Mouse (Mus musculus) limb, embryonic 11.5 days (tissue): ENCODE data around the gene 4931429L15Rik. TPM values are rescaled to one million over a fixed set of nuclear protein-coding genes. Genes with fewer than 3 reads are reported as not detected.
A peak's percentile ranks its signal among the peaks of the same experiment; 100 is the strongest.

Source experiments
- ATAC-seq: fragments of 200-750 bp; cut with Nextera tagmentation; 2 replicates; pipeline ENCODE4 v1.8.0; 2017; ENCODE audit warnings: low read depth; ENCODE audit not compliant: insufficient number of reproducible peaks, low FRiP score, low TSS enrichment
- DNase-seq: peaks from one replicate; pipeline ENCODE4 v3.0.0-alpha.2; 2015; ENCODE audit warnings: low spot score
- H3K27ac ChIP-seq: fragments of 300-500 bp; sonication (generic); replicated peaks from 2 replicates; pipeline ENCODE4 v1.5.1; 2014; ENCODE audit warnings: low read depth, mild to moderate bottlenecking, low read length
- H3K27me3 ChIP-seq: fragments of 300-500 bp; sonication (generic); 2 replicates; pipeline ENCODE4 v1.6.1; 2014; ENCODE audit warnings: mild to moderate bottlenecking, low read length, mixed read lengths; ENCODE audit not compliant: control insufficient read depth, insufficient read depth
- H3K36me3 ChIP-seq: fragments of 300-500 bp; sonication (generic); 2 replicates; pipeline ENCODE4 v1.6.1; 2014; ENCODE audit warnings: mild to moderate bottlenecking, low read length, moderate library complexity, mixed read lengths; ENCODE audit not compliant: control insufficient read depth, insufficient read depth
- H3K4me1 ChIP-seq: fragments of 300-500 bp; sonication (generic); 2 replicates; pipeline ENCODE4 v1.6.1; 2014; ENCODE audit warnings: low read length, mixed read lengths; ENCODE audit not compliant: control insufficient read depth, insufficient read depth
- H3K4me2 ChIP-seq: fragments of 300-500 bp; sonication (generic); 2 replicates; pipeline ENCODE4 v1.6.1; 2014; ENCODE audit warnings: low read depth, mild to moderate bottlenecking, moderate library complexity; ENCODE audit not compliant: severe bottlenecking
- H3K4me3 ChIP-seq: fragments of 300-500 bp; sonication (generic); 2 replicates; pipeline ENCODE4 v1.5.1; 2014; ENCODE audit warnings: low read depth, low read length
- H3K9ac ChIP-seq: fragments of 300-500 bp; sonication (generic); 2 replicates; pipeline ENCODE4 v1.6.1; 2014; ENCODE audit warnings: mild to moderate bottlenecking, low read length
- H3K9me3 ChIP-seq: fragments of 300-500 bp; sonication (generic); 2 replicates; pipeline ENCODE4 v1.6.1; 2016; ENCODE audit warnings: low read length; ENCODE audit not compliant: control insufficient read depth
- WGBS: fragments of 180-500 bp; shearing (Covaris S2); extraction: QIAGEN DNeasy Blood & Tissue Kit; methylation state at CpG from one replicate; pipeline ENCODE4 v1.1.7; 2014; 5-methylcytosine and 5-hydroxymethylcytosine counted together
- polyA plus RNA-seq: library from polyadenylated mRNA; unstranded; fragments of >200 nt; fragmentation: Nextera tagmentation; extraction: Ambion mirVana; gene quantifications from 2 replicates; pipeline ENCODE4 v1.2.1, GENCODE M21; 2014

The 4931429L15Rik gene
- polyA plus RNA-seq, 1 experiment from 2014 or later, result 0.08 TPM

GRCm38 (mm10) chr9:46330586-46330895, 10.8 kb upstream of the 4931429L15Rik start:
- WGBS, result 44% methylated on average over 6 of the region's 6 CpGs
- H3K4me2 ChIP-seq, result no peak overlapping the region

DNA sequence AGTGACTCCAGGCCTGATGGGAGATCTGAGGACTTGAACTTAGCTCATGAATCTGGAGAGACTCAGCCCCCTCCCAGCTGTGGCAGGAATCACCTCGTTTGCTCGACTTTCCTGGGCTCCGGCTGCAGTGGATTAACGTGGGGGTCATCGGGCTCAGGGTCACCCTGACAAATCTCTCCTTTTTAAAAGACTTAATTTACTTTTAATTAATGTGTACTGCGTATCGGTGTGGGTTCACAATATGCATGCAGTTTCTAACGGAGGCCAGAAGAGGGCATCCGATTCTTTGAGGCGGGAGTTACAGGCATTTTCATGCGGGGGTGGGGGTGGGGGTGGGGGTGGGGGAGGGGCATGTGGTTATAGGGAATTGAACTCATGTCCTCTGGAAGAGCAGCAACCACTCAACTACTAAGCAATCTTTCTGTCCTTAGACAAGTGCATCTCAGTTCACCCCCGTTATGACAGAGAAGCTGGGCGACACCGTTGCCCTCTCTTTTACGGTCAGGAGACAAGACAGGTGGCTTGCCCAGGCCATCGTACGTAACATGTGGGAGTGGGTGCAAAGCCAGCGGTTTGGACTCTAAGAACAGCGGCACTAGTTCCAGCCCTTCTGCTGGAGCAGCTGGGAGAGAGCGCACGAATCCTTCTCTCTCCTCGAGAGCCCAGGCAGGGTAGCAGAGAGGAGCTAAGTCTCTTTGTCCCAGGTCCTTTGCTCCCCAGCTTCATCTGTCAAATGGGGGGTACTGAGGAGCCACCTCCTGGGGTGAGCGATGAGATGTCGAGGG, 10.2 kb upstream of the 4931429L15Rik start:
- H3K27me3 ChIP-seq, result 0 out of 2 replicates have a peak, but pooled peaks cover 2% of the 10 kb centered on the region
- H3K9me3 ChIP-seq, result no peaks in the 10 kb centered on the region
- no peak for ATAC-seq
- H3K27ac ChIP-seq, result no peak overlapping the region
- H3K9ac ChIP-seq, result no peak overlapping the region
- H3K36me3 ChIP-seq, result no peaks in the 10 kb centered on the region
- no peak for DNase-seq
- peaks cover 11% of the 10 kb centered on the region for H3K4me1 ChIP-seq
- 8% methylated on average over 24 of the region's 24 CpGs for WGBS
- peak overlapping the region; percentile 70; the same call in 1 of the 2 replicates for H3K4me2 ChIP-seq
- H3K4me3 ChIP-seq, result no peak overlapping the region

More at GRCm38 (mm10) chr9:46330586-46330895, 10.8 kb upstream of the 4931429L15Rik start:
- H3K9ac ChIP-seq, result no peak overlapping the region
- H3K9me3 ChIP-seq, result no peaks in the 10 kb centered on the region
- H3K36me3 ChIP-seq, result no peaks in the 10 kb centered on the region
- no peak for ATAC-seq
- DNase-seq, result no peak
- peaks cover 11% of the 10 kb centered on the region for H3K4me1 ChIP-seq
- H3K27me3 ChIP-seq, result 0 out of 2 replicates have a peak, but pooled peaks cover 2% of the 10 kb centered on the region
- H3K27ac ChIP-seq, result no peak overlapping the region
- no peak overlapping the region for H3K4me3 ChIP-seq

DNA sequence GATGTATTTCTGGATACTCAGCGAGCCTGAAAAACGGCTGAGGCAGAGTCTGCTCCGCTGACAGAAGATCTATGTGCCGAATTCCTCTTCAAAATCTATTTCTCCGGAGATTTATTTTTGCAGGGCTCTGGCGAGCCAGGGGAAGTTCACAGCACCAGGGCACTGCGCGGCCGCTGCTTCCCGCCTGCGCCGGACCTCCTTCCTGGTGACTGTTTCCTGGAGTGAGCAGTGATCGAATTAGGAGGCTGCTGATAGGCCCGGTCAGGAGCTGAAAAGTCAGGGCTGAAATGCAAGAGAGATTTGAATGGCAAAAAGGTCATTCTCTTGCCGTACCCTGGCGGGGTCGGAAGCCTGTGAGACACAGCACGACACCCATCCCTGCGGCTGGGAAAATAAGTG, 9.5 kb upstream of the 4931429L15Rik start:
- WGBS, result under 1% methylated on average over 19 of the region's 19 CpGs
- peak overlapping the region; percentile 70 for H3K4me2 ChIP-seq
- ATAC-seq (no peak), DNase-seq (peak; percentile 74)
- H3K27me3 ChIP-seq, result no peaks in the 10 kb centered on the region
- peak overlapping the region; percentile 26 for H3K4me3 ChIP-seq
- no peaks in the 10 kb centered on the region for H3K36me3 ChIP-seq
- peaks cover 8% of the 10 kb centered on the region for H3K4me1 ChIP-seq
- H3K27ac ChIP-seq, result peak overlapping the region; percentile 63
- H3K9me3 ChIP-seq, result no peaks in the 10 kb centered on the region
- peak overlapping the region; percentile 79 for H3K9ac ChIP-seq

GRCm38 (mm10) chr9:46328572-46329249, 8.9 kb upstream of the 4931429L15Rik start:
- Histone ChIP-seq H3K27ac (peak overlapping the region; percentile 63), H3K36me3 (no peaks in the 10 kb centered on the region), H3K4me1 (peaks cover 8% of the 10 kb centered on the region), H3K9ac (peak overlapping the region; percentile 79), H3K4me2 (peak overlapping the region; percentile 70), H3K9me3 (no peaks in the 10 kb centered on the region), H3K27me3 (no peaks in the 10 kb centered on the region), H3K4me3 (peak overlapping the region; percentile 26)
- ATAC-seq, result no peak
- 3% methylated on average over 30 of the region's 30 CpGs for WGBS
- peak; percentile 80 for DNase-seq

DNA sequence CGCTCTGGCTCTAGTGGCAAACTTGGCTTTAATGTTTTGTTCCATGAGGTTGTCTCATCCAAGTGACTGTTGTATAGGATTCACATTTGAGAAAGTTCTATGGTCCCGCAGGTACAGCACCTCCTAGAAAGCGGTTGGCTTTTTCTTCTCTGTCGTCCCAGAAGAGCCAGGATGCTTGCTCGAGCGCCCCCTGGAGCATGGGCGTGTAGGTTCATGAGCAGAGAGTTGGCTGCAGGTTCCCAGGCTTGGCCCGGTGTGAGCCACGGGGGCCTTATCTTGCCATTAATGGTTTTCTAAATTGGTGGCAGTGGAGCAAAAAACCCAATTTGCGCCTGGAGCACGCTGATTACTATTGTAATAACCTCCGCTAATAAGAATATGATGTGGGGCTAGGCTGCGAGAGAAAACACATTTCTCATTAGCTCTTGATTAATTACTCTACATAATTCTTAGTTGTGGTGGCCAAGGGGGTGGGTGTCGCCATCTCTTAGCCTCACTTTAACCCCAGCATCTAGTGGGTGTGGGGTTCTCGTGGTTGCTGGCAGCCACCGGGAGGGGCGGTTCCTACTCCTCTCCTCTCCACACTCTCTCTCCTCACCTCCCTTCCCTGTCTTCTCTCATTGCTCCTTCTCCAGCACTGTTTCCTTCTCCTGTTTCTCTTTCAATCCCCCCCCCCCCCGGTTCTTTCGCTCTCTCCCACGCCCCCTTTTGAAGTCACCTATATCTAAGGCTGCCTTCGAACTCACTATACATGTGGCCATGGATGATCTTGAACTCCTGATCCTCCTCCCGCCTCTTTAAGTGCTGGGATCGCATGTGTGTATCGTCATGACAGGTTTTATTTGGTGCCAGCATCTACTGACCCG, 8.2 kb upstream of the 4931429L15Rik start:
- no peak overlapping the region for H3K27ac ChIP-seq
- DNase-seq (peak; percentile 45), ATAC-seq (no peak)
- no peaks in the 10 kb centered on the region for H3K27me3 ChIP-seq
- H3K4me1 ChIP-seq, result peaks cover 8% of the 10 kb centered on the region
- WGBS, result 59% methylated on average over 25 of the region's 25 CpGs
- H3K9ac ChIP-seq, result peak overlapping the region; percentile 79
- peak overlapping the region; percentile 70 for H3K4me2 ChIP-seq
- H3K36me3 ChIP-seq, result no peaks in the 10 kb centered on the region
- H3K9me3 ChIP-seq, result no peaks in the 10 kb centered on the region
- no peak overlapping the region for H3K4me3 ChIP-seq

- no peak overlapping the region for H3K27ac ChIP-seq
- ATAC-seq, result no peak
- 92% methylated on average over 11 of the region's 11 CpGs for WGBS
- H3K4me1 ChIP-seq, result peaks cover 8% of the 10 kb centered on the region
- H3K4me2 ChIP-seq, result no peak overlapping the region
- H3K9ac ChIP-seq, result no peak overlapping the region
- no peak overlapping the region for H3K4me3 ChIP-seq
- H3K36me3 ChIP-seq, result no peaks in the 10 kb centered on the region
- H3K27me3 ChIP-seq, result no peaks in the 10 kb centered on the region
- no peaks in the 10 kb centered on the region for H3K9me3 ChIP-seq
- no peak for DNase-seq
These were observed 7.1 kb upstream of the 4931429L15Rik start for GRCm38 (mm10) chr9:46326694-46327405.

GRCm38 (mm10) chr9:46320461-46320860, 675 bp upstream of the 4931429L15Rik start:
- Histone ChIP-seq H3K36me3 (no peaks in the 10 kb centered on the region), H3K4me3 (no peak overlapping the region), H3K4me1 (no peaks in the 10 kb centered on the region; the same call in 1 of the 2 replicates), H3K27ac (no peak overlapping the region), H3K27me3 (no peaks in the 10 kb centered on the region), H3K9me3 (no peaks in the 10 kb centered on the region), H3K9ac (no peak overlapping the region), H3K4me2 (no peak overlapping the region)
- no peak for DNase-seq
- no peak for ATAC-seq
- WGBS, result 90% methylated on average over 2 of the region's 2 CpGs
